Mouse (Mus musculus) hindbrain, postnatal 0 days (tissue): Measurements from ENCODE around the gene Chn2. TPM values are rescaled to one million over a fixed set of nuclear protein-coding genes. Genes with fewer than 3 reads are reported as not detected.

Experiments
- ATAC-seq: fragments of 200-750 bp; cut with Nextera tagmentation; 2 replicates; pipeline ENCODE4 v1.8.0; 2017; ENCODE audit warnings: mild to moderate bottlenecking, moderate TSS enrichment, moderate library complexity
- DNase-seq: peaks from one replicate; pipeline ENCODE4 v3.0.0-alpha.2; 2015; ENCODE audit warnings: low spot score
- H3K27ac ChIP-seq: fragments of 300-500 bp; sonication (generic); 2 replicates; pipeline ENCODE4 v1.5.1; 2014; ENCODE audit warnings: mild to moderate bottlenecking
- H3K27me3 ChIP-seq: fragments of 300-500 bp; sonication (generic); 2 replicates; pipeline ENCODE4 v1.6.1; 2014; ENCODE audit warnings: low read length, mixed read lengths; ENCODE audit not compliant: insufficient read depth
- H3K36me3 ChIP-seq: fragments of 300-500 bp; sonication (generic); 2 replicates; pipeline ENCODE4 v1.6.1; 2014; ENCODE audit warnings: low read length, mixed read lengths; ENCODE audit not compliant: insufficient read depth
- H3K4me1 ChIP-seq: fragments of 300-500 bp; sonication (generic); 2 replicates; pipeline ENCODE4 v1.6.1; 2014; ENCODE audit warnings: antibody characterized with exemption, low read length, mixed read lengths; ENCODE audit not compliant: insufficient read depth
- H3K4me2 ChIP-seq: fragments of 300-500 bp; sonication (generic); 2 replicates; pipeline ENCODE4 v1.6.1; 2014; ENCODE audit warnings: low read depth, mild to moderate bottlenecking, low read length, moderate library complexity, mixed read lengths
- H3K4me3 ChIP-seq: fragments of 300-500 bp; sonication (generic); 2 replicates; pipeline ENCODE4 v1.5.1; 2014; ENCODE audit warnings: low read length
- H3K9ac ChIP-seq: fragments of 300-500 bp; sonication (generic); replicated peaks from 2 replicates; pipeline ENCODE4 v1.6.1; 2014; ENCODE audit warnings: mild to moderate bottlenecking, low read length, moderate library complexity, mixed read lengths
- H3K9me3 ChIP-seq: fragments of 300-500 bp; sonication (generic); 2 replicates; pipeline ENCODE4 v1.6.1; 2016; ENCODE audit warnings: low read length, mixed read lengths
- CTCF ChIP-seq: IDR thresholded peaks from 2 replicates; pipeline ENCODE4 v1.5.1; 2016; ENCODE audit warnings: antibody characterized with exemption, control low read depth, low read depth
- WGBS: fragments of 180-500 bp; shearing (Covaris S2); extraction: QIAGEN DNeasy Blood & Tissue Kit; methylation state at CpG from one replicate; pipeline ENCODE4 v1.1.7; 2014; 5-methylcytosine and 5-hydroxymethylcytosine counted together
- polyA plus RNA-seq: library from polyadenylated mRNA; unstranded; fragments of >200 nt; fragmentation: Nextera tagmentation; extraction: Ambion mirVana; gene quantifications from 2 replicates; pipeline ENCODE4 v1.2.1, GENCODE M21; 2015
- total RNA-seq: library from RNA; depleted of rRNA; stranded (reverse); fragments of >200 nt; gene quantifications from 2 replicates; pipeline ENCODE4 v1.2.3, GENCODE M21; 2014

Gene Chn2
- total and polyA plus RNA-seq, 2 experiments from 2014 or later: 21.2 to 43.8 TPM

GRCm38 (mm10) chr6:54208786-54209185, 169.4 kb downstream of the Chn2 start:
- H3K4me2 ChIP-seq: no peak overlapping the region
- no peak overlapping the region for H3K9ac ChIP-seq
- H3K9me3 ChIP-seq: no peaks in the 10 kb centered on the region
- TF ChIP-seq CTCF: no peak
- no peaks in the 10 kb centered on the region for H3K36me3 ChIP-seq
- no peak overlapping the region for H3K27ac ChIP-seq
- ATAC-seq: no peak
- H3K4me3 ChIP-seq: no peak overlapping the region
- 73% methylated on average over 8 of the region's 8 CpGs for WGBS
- no peaks in the 10 kb centered on the region for H3K27me3 ChIP-seq
- no peak for DNase-seq
- no peaks in the 10 kb centered on the region for H3K4me1 ChIP-seq

DNA sequence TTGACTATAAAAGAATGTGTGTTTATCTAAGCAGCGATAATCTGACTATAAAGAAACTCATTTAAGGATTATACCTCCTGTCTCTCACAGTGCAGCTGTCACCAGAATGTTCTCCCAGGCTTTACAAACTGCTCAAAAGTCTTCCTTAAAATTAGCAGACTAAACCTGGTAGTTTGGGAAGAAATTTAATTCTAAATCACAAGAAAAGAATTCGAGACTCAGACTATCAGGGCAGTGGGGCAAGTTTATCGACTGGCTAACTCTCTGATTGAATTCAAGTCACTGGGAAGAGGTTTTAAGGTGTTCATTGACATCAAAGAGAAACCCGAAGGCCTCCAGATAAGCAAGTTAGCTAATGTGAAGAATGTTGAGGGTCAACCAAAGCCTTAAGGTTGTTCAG, 171.6 kb downstream of the Chn2 start:
- no peak for TF ChIP-seq CTCF
- ATAC-seq: no peak
- no peak overlapping the region for H3K27ac ChIP-seq
- no peak for DNase-seq
- H3K9me3 ChIP-seq: no peaks in the 10 kb centered on the region
- H3K9ac ChIP-seq: no peak overlapping the region
- no peaks in the 10 kb centered on the region for H3K4me1 ChIP-seq
- no peak overlapping the region for H3K4me2 ChIP-seq
- H3K27me3 ChIP-seq: no peaks in the 10 kb centered on the region
- no peak overlapping the region for H3K4me3 ChIP-seq
- H3K36me3 ChIP-seq: no peaks in the 10 kb centered on the region
- WGBS: 79% methylated on average over 4 of the region's 4 CpGs

GRCm38 (mm10) chr6:54211939-54212338, 172.6 kb downstream of the Chn2 start:
- H3K27me3 ChIP-seq: no peaks in the 10 kb centered on the region
- no peaks in the 10 kb centered on the region for H3K36me3 ChIP-seq
- H3K9ac ChIP-seq: no peak overlapping the region
- no peak overlapping the region for H3K27ac ChIP-seq
- no peaks in the 10 kb centered on the region for H3K4me1 ChIP-seq
- H3K4me2 ChIP-seq: no peak overlapping the region
- no peaks in the 10 kb centered on the region for H3K9me3 ChIP-seq
- TF ChIP-seq CTCF: no peak
- WGBS: 81% methylated on average over 7 of the region's 7 CpGs
- H3K4me3 ChIP-seq: no peak overlapping the region
- DNase-seq: no peak
- ATAC-seq: no peak

- WGBS: 91% methylated on average over 7 of the region's 7 CpGs
Observed at GRCm38 (mm10) chr6:54213743-54214142, 174.4 kb downstream of the Chn2 start.

GRCm38 (mm10) chr6:54215636-54216035, 176.3 kb downstream of the Chn2 start:
- H3K4me1 ChIP-seq: no peaks in the 10 kb centered on the region
- H3K36me3 ChIP-seq: no peaks in the 10 kb centered on the region
- H3K9ac ChIP-seq: no peak overlapping the region
- no peaks in the 10 kb centered on the region for H3K27me3 ChIP-seq
- 91% methylated on average over 8 of the region's 8 CpGs for WGBS
- H3K27ac ChIP-seq: no peak overlapping the region
- no peaks in the 10 kb centered on the region for H3K9me3 ChIP-seq
- no peak for ATAC-seq
- H3K4me3 ChIP-seq: no peak overlapping the region
- no peak for DNase-seq
- no peak for TF ChIP-seq CTCF
- no peak overlapping the region for H3K4me2 ChIP-seq

More at GRCm38 (mm10) chr6:54213743-54214142, 174.4 kb downstream of the Chn2 start:
- H3K9ac ChIP-seq: no peak overlapping the region
- H3K36me3 ChIP-seq: no peaks in the 10 kb centered on the region
- H3K4me1 ChIP-seq: no peaks in the 10 kb centered on the region
- H3K27ac ChIP-seq: no peak overlapping the region
- H3K4me2 ChIP-seq: no peak overlapping the region
- TF ChIP-seq CTCF: no peak
- no peaks in the 10 kb centered on the region for H3K9me3 ChIP-seq
- H3K4me3 ChIP-seq: no peak overlapping the region
- H3K27me3 ChIP-seq: no peaks in the 10 kb centered on the region
- DNase-seq: no peak
- no peak for ATAC-seq

DNA sequence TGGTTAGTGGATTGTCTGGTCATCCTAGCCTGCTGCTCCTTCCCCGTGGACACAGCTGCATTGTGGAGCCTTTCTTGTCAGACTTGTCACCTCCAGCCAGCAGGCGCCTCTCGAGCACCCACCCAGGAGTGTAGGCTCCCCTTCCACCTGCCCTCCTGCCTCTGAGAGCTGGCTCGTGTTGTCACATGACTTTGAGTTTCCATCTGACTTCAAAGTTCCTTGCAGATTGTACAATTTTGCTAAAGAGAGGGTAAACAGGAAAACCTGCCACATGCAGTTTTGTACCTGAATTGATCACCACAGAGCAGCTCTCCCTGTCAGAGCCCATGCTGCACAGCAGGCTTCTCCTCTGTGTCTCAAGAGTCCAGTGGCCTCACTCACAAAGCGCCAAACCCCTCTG, 177.2 kb downstream of the Chn2 start:
- Histone ChIP-seq H3K4me3 (no peak overlapping the region), H3K27ac (no peak overlapping the region), H3K9me3 (no peaks in the 10 kb centered on the region), H3K4me1 (no peaks in the 10 kb centered on the region), H3K9ac (no peak overlapping the region), H3K4me2 (no peak overlapping the region), H3K36me3 (no peaks in the 10 kb centered on the region), H3K27me3 (no peaks in the 10 kb centered on the region)
- no peak for DNase-seq
- no peak for TF ChIP-seq CTCF
- no peak for ATAC-seq
- WGBS: 89% methylated on average over 5 of the region's 5 CpGs

DNA sequence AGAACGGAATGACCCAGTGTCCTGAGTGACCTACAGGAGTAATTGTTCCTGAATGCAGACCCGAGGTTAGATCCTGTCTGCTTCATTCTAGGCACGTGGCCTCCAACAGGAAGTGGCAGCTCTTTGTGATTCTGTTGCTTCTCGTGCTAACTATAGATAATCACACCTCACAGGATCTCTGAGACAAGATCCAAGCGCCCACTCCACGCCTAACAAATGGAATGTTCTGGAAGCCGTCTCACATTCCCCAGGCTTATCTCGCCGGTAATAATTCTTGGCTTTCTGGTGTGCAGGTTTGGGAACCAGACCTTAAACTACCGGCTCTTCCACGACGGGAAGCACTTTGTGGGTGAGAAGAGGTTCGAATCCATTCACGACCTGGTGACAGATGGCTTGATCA, 180.8 kb downstream of the Chn2 start:
- Histone ChIP-seq H3K9me3 (no peaks in the 10 kb centered on the region), H3K4me3 (no peak overlapping the region), H3K27ac (no peak overlapping the region), H3K9ac (no peak overlapping the region), H3K4me2 (no peak overlapping the region), H3K36me3 (no peaks in the 10 kb centered on the region), H3K4me1 (peaks cover under 1% of the 10 kb centered on the region; the same call in 1 of the 2 replicates), H3K27me3 (no peaks in the 10 kb centered on the region)
- no peak for DNase-seq
- ATAC-seq: no peak
- 92% methylated on average over 14 of the region's 14 CpGs for WGBS
- TF ChIP-seq CTCF: no peak
